Mouse (Mus musculus): ENCODE data around the gene Ston2.

Ston2 gene

DNA sequence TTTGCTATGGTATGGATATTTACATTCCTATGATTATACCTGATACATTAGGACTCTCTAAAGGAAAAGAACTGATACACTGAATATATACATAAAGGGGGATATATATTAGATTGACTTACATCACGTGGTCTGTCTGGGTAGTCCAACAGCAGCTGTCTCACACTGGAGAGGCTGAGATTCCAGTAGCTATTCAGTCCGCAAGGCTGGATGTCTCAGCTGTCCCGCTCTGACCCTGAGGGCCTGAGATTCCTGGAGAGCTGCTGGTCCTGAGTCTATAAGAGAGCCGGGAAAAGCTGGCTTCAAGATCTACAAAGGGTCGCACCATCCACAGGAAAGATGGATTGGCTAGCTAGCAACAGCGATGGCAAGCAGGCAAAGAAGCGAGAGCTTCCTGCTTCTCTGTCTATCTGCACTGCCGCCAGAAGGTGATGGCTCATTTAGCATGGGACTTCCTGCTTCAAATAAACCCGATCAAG lies at the start of gene Ston2:
Gene Ston2 (minus strand): TSS at position 429 of the 479 bp plus-strand sequence.
- DNase-seq (ENCODE audit: low read depth, low spot score) = no peak

DNA sequence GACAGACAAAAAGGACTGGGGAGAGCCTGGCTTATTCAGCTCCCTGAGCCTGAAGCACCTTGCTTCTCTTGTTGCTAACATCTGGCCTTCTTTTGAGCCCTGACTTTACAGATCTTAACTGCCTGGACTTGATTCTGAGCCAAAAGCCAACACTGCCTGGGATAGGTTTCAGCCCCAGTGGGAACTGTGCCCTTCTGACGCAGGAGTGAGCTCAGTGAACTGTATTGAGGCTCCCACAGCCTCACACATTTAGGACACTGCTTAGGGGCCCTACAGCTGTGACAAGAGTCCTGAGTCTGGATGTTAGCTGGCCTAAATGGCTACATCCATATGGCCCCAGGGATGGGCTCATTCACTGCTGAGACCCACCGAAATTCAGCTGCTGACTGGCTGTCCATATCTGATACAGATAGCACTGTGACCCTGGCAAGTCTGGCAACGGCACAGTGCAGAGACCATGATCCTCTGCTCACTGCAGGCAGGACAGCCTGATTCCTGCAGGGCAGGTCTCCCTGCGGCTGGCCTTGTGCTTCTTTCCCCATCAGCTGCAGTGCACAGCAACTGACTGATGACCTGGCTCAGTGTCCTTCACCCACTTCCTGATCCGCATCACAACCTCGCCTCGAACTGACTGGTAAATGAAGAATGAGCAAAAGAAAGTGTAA lies 49.3 kb upstream of the Ston2 start:
- no peak for DNase-seq (ENCODE audit: low read depth, low spot score)

DNA sequence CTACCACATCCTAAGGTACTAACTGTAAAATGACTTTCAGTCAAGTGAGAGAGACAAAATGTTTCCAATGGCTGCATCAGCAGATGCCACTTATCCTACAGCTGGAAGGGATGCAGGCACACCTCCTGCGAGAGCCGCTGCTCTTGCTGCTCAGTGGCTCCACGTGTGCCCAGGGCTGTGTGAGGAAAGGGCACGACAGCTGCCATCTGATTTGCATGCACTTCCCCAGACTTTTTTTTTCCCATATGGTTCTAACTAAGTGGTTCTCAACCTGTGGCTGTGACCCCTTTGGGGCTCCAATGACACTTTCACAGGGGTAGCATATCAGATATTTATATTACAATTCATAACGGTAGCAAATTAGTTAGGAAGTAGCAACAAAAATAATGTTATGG lies 45.7 kb upstream of the Ston2 start:
- no peak for DNase-seq (ENCODE audit: low read depth, low spot score)

DNA sequence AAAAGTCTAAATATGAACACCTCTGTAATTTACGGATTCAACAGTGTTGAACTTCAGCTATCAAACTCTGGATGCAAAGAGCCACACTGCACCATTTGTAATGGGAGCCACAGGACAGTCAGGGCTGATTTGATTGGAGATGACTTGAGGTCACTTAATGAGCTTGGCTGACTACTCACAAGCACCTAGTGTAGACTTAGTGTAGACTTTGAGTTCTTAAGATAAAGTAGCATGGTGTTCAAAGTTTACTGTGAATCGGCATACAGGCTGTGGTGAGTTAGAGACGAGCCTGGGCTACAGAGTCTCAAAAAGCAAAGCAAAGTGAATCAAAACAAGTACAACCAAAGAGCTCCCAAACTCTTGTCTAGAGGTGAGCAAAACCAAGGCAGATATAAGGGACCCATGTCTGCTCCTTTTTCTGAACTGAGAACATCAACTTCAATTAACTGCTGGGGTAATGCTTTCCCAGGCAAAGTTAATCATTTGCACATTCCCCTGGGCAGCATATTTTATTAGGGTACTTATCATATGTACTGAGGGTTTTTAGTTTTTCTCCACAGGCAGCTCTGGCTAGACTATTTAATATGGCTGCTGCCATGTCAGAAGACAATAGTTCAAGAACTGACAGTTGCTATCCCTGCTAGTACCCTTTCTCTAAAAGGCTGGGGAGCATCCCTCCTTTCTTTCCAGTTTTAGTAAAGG lies 45.2 kb upstream of the Ston2 start:
- no peak for DNase-seq (ENCODE audit: low read depth, low spot score)

DNA sequence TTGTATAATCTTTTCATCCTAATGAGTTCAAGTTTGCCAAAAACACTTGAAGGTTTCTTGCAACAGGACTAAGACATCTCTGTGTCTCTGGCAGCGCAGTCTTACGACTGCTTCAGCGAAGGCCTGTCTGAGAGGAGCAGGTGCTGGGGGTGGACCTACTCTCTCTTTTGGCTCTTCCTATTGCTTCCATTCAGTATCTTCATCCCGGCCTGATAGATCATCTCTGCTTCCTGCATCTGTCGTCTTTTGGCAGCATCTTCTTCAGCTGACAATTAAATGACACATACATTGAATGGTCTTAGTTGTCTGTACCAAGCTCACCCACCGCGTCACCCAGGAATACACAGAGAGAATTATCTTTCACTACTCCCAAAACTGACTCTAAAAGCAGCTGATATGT lies 43.2 kb upstream of the Ston2 start:
- no peak for DNase-seq (ENCODE audit: low read depth, low spot score)

DNA sequence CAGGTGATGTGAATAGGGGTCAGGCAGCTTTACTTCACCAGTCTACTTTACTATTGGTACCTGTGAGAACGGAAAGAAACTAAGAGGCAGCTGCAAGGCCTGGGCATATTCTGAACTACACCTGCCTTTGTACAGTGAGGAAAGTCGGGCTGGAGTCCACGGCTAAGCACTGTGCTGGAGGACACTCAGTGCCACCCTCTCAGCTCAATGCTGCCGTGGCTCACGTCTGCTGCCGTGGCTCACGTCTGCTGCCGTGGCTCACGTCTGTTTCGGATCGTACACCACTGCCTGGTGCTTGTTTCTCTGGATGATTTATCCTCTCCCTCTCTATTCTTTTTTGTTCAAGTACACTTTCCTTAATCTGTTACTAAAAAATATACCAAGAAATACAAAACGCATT lies 32.3 kb upstream of the Ston2 start:
- DNase-seq (ENCODE audit: low read depth, low spot score) = no peak

DNA sequence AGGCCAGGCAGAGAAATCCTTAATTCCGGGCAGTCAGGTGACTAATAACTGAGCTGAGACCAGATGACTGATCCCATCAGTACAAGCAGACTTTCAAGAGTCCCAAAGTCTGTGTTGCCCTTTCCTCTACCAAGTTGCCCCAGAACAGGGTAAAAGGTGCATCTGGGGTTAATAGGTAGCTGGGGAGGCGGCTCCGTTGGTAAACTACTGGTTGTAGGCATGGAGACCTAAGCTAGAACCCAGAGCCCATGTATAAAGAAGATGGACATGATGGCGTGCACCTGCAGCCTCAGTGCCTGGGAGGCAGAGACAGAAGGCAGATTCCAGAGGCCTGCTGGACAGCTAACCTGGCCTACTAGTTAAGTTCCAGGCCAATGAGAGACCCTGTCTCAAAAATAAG lies 30.5 kb upstream of the Ston2 start:
- DNase-seq (ENCODE audit: low read depth, low spot score) = no peak

DNA sequence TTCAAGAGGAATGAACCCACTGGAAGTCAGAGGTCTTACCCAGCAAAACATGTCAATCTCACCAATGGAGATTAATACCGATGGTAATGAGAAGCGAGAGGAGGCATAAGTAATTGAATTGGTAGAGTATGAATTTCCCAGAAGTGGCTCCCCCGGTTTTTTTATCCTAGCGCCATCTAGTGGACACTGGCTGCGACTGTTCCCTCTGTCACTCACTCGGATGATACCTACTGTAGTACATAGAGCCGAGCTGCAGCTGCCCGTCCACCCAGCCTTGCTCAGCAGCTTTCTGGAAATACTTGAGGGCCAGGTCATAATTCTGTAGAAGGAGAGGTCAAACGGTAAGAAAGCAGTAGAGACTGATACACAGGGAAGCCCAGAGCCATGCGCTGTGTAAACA lies 27.8 kb upstream of the Ston2 start:
- peak; percentile 47 for DNase-seq (ENCODE audit: low read depth, low spot score)

DNA sequence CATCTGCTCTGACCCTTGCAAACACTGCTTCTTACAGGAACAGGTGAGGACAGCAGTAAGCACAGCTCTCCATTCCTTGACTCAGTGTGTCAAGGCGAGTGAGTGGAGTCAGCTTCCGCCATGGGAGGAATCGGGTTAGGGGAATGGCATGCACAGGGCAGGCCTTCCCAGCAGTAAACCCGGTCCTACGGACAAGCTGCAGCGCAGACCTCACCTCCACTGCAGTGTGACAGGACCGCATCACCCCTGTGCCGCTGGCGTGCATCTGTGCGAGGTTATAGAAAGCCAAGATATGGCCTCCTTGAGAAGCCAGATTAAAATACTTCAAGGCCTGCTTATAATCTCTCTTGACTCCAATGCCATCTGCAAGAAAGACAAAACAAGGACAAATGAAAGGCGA lies 27.4 kb upstream of the Ston2 start:
- DNase-seq (ENCODE audit: low read depth, low spot score) = no peak

DNA sequence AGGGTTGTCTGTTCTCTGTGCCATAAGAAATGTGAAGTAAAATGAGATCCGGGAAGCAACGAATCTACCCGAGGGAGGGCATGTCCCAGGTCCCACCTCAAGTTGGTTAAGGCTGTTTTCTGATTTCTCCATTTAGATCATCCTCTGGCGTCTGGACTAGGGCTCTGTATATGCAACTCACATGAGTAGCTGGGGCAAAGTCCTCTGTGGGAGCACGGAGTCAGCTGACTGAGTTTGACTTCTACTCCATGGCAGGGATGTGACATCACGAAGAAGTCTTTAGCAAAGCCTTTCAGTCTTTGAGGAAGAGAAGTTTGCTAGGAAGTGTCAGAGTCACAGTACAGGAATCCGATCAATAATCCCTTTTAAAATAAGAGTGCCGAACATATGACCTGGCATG lies 20.7 kb upstream of the Ston2 start:
- no peak for DNase-seq (ENCODE audit: low read depth, low spot score)

DNA sequence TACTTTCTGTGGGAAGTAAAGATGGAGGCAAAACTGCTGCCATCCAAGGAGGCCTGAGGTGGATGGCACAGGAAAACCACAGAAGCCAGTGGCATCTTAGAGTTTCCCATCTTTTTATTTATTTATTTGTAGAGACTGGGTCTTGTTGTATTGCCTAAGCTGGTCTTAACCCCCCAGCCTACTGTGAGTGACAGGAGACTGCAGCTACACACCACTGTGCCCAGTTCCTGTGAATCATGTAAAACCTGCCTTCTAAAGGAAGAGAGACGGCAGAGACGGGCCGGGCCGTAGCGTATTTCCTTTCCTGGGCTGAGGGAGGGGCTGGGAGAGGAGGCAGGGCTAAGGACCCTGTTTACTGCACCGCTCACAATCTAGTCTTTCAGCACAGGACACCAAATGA lies 19.6 kb upstream of the Ston2 start:
- no peak for DNase-seq (ENCODE audit: low read depth, low spot score)

DNA sequence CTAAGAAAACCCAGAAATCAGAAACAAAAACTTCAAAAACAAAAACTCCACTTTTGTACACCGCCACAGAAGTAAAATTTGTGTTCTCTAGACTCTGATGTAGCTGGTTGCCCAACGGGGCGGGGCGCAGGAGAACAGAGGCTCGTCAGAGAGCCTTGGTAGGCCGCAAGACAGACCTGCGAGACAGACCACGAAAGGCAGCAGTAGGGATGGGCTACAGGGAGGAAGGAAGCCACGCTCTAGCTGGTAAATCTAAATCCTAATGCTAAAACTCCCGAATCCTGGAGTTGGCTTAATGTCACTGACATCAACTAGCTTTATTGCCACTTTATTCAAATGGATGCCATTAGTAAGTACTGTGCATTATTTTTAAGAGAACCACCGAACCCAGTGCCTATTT lies 18.9 kb upstream of the Ston2 start:
- no peak for DNase-seq (ENCODE audit: low read depth, low spot score)

DNA sequence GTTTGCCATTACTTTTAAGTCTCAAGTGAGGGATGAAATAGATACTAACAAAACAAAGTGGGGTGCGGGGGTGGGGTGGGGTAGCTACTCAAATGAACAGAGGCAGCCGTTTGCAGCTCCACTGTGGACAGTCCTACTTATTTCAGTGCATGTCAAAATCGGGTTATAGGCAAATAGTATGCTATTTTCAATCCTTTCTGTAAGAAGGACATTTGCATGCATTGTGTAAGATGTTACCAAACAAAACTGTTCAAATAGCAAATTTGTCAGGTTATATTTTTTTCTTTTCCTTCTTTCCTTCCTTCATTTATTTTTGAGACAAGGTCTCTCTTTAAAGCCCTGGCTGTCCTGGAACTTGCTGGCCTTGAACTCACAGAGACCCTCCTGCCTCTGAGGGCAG lies 16.1 kb upstream of the Ston2 start:
- no peak for DNase-seq (ENCODE audit: low read depth, low spot score)

DNA sequence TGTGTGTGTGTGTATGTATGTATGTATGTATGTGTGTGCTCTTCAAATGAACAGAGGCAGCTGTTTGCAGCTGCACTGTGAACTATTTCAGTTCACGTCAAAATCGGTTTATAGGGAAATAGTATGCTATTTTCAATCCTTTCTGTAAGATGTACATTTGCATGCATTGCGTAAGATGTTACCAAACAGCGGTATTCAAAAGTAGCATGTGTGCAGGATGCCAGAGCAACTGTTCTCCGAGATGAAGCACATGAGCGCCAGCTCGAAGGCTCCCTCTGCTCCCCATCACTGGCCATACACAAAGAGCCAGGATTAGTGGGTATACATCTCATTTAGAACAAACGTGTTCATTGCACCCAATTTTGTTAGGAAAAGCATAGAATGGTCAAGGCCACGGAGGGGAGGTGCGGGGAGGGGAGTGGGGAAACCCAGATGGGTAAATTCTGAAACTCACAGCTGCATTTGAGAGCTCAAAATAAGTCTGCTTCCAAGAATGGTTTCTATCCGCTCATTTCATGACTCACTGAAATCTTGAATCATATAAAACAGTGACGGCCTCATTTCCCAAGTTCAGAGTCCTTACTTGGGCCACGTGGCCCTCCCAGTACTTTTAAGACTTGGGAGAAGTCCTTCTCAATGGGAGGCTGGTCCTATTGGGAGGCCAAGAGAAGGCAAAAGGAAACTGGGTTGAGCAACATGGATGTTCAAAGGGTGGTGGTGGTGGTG lies 15.2 kb upstream of the Ston2 start:
- DNase-seq (ENCODE audit: low read depth, low spot score) = peak; percentile 78

DNA sequence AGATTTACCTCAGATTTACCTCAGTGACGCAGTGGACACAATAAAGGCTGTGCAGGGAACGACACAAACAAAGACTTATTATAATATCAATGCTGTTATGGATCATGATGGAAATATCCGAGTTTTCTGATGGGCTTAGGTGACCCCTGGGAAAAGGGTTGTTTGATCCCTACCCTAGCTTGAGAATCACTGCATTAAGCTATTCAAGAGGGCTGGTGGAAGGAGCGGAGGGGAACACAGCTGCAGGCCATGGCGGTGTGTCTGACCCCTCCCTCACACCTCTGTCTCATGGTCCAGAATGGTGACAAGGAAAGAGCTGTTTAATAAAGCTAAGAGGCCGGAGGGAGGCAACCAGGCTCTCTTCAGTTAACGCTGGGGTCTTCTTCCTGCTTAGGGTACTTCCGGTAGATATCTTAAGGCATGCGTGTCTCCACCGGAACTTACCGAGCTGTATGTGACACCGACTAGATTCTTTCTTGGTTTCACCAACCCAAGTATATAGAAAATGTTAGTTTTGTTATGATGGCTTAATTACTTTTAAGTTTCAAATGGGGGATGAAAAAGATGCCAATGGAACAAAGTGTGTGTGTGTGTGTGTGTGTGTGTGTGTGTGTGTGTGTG lies 14.5 kb upstream of the Ston2 start:
- DNase-seq (ENCODE audit: low read depth, low spot score) = no peak

DNA sequence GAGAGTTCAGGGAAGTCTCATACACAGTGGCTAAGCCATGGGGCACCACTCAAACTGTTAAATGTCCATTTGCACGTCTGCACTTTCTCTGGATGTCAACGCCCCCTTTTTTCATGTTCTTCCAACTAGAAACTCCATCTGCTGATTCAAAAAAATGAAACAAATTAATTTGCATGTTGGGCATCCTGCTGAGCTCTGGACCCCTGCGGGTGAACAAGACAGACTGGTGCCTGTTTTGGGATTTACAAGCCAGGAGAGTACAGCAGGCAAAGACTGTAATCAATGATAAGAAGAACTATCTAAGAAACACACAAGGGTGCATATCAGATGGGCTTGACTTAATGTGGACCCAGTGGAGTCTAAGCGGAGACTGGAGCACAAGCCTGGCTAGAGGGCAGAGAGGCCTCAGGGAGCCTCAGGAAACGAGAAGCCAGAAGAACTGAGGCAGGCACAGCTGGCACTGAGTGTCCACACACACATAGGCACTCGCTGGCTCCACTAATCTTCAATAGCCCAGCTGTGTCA lies 12.7 kb upstream of the Ston2 start:
- no peak for DNase-seq (ENCODE audit: low read depth, low spot score)

DNA sequence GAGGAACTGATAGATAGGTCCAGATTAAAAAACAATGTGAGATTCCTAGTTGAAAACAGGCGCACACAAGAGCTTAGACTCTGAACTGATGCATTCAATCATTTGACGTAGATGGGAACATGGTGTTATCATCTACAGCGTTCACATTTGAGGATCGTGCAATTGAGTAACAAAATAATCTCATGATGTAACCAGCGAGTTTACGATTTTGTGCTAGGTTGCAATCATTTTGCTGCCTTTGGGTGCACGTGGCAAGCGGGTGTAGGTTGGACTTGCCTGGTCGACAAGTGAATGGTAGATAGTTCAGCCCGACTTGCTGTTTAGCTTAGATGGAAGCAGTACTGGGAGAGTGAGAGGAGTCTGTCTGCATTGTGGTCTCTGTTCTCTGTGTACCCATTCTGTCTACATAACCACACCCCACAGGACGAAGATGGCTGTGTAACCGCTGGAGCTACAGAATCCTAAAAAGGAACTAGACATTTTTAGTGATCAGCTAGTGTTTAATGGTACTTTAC lies 11.7 kb upstream of the Ston2 start:
- no peak for DNase-seq (ENCODE audit: low read depth, low spot score)

DNA sequence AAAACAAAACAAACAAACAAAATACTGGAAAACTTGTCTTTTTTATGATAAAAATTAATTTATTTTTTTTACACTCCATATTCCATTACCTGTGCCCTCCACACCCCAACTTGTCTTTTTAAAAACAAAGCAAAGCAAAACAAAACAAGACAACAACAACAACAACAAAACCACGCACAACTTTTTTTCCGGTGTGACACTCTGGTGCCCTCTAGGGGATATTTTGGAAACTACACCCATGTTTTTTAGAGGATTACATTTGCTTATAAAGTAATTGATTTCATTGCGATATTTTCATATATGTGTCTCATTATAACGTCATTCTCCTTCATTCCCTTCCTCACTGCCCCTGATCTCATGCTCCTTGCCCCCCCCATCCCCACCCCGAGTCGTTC lies 11.2 kb upstream of the Ston2 start:
- no peak for DNase-seq (ENCODE audit: low read depth, low spot score)

DNA sequence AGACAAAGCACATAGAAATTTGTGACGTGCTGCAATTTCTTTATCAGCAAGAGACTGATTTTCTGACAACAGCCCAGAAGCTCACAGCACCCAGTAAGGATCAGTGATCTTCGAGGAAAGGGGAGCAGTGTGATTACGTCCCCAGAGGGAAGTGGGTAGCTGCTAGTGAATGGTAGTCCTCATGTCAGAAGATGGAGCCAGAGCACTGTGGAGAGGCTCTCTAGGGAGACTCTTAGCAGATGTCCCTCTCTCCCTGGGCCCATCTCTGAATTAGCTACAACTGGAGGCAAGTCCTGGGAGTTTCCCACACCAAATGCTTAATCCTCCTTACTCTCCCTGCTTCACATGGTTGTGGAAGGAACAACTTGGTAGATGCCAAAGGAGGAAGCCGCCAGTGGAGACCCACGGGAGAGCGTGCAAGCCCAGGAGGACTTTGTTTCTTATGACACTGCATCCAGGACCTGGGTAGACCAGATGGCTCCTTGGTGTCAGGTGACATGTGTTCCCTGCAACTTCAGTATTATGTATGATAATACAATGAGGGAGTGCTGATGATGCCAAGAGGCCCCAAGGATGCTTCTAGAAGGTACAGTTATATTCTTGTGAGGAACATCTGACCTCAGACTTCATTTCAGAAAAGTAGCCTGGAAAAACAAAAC lies 10.7 kb upstream of the Ston2 start:
- no peak for DNase-seq (ENCODE audit: low read depth, low spot score)

DNA sequence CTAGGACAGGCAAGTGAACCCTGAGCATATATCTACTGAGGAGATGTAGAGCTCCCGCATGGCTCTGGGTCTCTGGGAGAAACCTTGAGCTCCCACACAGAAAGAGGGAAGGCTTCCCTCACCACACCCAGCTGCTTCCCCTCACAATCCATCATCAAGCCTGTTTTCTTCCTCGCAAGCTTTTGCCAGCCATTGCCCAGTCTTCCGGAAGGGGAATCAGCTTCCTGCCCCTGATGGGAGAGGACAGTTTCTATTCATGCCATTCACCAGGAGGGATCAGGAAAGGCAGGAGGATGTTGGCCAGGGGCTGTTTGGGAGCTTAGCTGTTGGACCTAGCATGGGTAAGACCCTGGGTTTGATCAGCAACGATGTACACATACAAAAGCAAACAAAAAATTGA lies 8.6 kb upstream of the Ston2 start:
- no peak for DNase-seq (ENCODE audit: low read depth, low spot score)

DNA sequence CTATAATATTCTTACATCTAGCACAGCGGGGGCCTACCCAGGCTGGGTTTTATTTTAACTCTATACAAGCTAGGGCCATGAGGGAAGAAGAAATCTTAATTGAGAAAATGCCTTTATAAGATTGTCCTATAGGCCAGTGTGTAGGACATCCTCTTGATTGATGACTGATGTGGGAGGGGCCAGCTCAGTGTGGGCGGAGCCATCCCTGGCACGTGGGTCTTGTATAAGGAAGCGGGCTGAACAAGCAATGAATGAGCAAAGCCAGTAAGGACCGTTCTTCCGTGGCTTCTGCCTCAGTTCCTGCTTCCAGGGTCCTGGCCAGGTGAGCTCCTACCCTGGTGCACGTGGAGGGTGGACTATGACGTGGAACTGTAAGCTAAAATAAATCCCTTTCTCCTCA lies 5.1 kb upstream of the Ston2 start:
- DNase-seq (ENCODE audit: low read depth, low spot score) = no peak

Measured in brain, adult 2 months (tissue).